Mouse (Mus musculus) left cerebral cortex, adult 18-20 months (tissue): Measurements from ENCODE around the gene Ifit3b. TPM values are rescaled to one million over a fixed set of nuclear protein-coding genes. Genes with fewer than 3 reads are reported as not detected.
"Not testable (repeated sequence)": the region's sequence is repeated elsewhere in the genome, so short reads cannot be mapped to it uniquely, and the experiment has no call there.

Source experiments
- DNase-seq, 2 experiments: peaks; one replicate each; pipeline ENCODE4 v3.0.0; 2021 to 2022; ENCODE audit warnings: low spot score in 2 of 2, mixed read lengths in 1 of 2
- total RNA-seq, 2 experiments: library from RNA; stranded (reverse); gene quantifications; 2 replicates each; pipeline ENCODE4 v1.2.3; 2021

The Ifit3b gene
- total RNA-seq, 2 experiments from 2014 or later: 3.8 to 3.9 TPM

DNA sequence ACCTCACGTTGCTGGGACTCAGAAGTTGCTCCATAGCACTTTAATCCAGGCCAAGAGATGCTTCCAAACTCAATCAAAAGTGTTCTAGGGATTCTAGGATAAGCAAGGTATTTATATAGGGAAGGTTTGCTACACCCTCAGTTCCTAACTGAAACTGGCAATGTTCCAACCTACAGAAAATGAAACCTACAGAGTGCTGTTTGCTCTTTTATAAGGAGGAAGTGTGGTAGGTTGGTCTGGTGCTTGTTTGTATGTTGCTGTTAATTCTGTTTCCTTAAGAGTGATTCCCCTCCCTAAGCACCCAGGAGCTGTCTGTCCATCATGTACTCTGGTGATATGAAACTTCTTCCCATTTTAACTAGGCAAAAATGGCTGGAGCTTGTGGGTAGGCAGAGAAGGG lies 5.9 kb upstream of the Ifit3b start, which contains the start of gene Ifit1bl1:
Ifit1bl1 (minus strand) TSS at position 69 of the 400 bp plus-strand sequence.
- DNase-seq: not testable (repeated sequence)

DNA sequence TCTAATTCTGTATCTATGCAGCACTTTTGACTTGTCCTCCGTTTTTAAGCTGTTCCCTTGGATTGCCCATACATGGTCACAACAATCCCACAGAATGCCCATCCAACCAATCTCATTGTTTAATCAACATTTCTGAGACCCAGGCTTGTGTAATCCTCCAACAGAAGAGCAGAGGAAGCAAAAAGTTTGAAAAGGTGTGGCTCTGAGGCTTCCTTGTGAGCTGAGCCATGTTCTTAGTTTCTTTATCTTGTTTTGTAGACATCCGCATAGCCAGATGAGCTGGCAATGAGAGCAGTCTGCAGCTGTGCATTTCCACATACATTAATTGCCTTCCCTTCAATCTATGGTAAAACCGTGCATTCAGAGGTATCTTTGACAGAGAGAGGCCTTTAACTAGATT lies 2.3 kb upstream of the Ifit3b start:
- no peak for DNase-seq

DNA sequence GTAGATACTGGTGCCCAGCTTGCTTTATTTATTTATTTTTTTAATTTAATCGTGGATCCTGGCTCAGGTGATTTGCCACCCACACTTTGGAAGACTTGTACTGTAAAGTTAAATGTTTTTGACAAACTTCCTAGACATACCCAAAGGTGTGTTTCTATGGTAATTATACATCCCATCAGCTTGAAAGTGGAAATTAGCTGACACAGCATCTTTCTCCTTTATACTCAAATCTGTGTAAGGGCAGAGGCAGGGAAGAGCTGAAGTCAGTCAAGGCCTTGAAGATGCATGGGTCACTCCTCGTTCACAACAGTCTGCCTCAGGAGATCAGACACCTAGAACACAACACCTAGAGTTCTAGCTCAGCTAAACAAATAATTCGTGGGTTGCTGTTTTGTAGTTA lies 2.3 kb downstream of the Ifit3b start:
- not testable (repeated sequence) for DNase-seq

DNA sequence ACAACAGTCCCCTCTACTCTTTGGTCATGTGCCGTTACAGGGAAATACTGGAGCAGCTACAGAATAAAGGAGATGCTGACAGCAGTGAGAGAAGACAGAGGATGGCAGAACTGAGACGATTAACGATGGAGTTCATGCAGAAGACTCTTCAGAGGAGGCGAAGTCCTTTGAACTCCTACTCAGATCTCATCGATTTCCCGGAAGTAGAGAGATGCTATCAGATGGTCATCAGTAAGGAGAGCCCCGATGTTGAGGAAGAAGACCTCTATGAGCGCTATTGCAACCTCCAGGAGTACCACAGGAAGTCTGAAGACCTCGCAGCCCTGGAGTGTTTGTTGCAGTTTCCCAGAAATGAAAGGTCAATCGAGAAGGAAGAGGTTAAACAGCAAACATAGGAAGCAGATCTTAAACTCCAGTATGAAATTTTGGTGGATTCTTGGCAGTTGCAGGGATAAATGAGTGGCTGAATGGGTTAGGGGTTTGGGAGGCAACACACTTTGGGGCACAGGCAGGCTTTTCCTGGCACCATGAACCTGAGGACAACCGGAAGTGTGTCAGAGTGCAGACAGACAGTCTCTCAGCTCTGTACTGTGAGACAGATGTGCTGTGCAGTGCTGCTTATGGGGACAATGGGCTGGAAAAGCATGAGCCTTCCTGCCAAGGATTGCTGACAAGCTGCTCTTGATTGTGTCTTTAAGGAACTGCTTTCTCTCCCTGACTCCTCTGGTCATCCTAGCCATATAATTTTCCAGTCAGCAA lies 4.7 kb downstream of the Ifit3b start:
- not testable (repeated sequence) for DNase-seq

DNA sequence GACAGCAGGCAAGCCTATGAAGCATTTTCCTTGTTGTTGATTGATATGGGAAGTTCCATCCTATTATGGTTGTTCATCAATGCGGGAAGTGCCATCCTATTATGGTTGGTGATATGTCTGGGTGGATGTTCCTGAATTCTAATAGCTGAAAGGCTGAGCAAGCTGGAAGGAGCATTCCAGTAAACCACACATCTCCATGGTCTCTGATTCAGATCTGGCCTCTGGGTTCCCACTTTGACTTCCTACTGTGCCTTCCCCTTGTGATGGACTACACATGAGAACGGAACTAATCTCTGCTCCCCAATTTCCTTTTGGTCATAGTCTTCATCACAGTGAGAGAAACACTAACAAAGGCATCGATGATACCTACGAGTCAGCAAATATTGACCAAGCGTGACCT lies 13.1 kb downstream of the Ifit3b start:
- no peak for DNase-seq

DNA sequence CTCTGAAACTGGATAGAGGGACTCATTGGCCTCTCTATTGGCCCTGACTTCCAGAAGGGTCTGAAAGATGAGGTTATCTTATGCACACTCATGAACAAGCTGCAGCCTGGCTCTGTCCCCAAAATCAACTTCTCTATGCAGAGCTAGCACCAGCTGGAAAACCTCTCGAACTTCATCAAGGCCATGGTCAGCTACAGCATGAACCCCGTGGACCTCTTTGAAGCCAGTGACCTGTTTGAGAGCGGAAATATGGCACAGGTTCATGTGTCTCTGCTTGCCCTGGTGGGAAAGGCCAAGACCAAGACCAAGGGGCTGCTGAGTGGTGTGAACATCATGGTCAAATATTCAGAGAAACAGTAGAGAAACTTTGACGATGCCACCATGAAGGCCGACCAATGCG lies 16.0 kb downstream of the Ifit3b start:
- no peak for DNase-seq

DNA sequence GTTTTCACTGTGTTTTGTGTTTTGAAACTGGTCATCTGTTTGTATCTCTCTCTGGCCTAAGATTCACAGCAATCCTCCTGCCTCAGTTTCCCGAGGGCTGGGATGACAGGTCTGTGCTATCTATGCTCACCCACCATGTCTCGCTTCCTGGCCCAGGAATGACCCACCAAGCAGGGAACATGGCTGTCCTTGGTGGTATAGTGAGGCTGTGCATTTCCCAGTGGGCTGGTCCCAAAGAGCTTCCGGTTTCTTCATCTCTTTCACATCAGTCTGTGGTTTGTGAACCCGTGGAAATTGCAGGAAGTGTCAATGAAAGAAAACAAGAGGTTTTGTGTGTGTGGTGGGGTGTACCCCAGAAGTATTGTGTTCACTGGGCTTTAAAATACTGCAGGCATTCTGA lies 16.9 kb downstream of the Ifit3b start:
- DNase-seq: no peak

DNA sequence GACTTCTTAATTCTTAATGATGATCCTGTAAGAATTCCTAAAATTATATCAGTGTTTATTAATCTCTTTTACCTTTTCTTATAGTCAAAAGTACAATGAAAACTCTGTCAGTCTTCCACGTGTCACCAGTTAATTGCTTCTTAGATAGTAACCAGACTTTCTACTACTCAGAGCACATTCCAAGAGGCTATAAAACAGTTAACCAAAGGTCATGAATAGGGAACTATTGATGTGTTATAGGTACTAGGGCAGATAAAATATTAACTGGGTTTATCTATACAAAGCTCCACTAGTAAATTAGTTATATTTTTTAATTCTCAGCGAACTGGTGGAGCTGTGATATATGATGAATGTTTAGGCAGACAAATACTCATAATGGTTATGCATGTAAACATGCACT lies 19.7 kb downstream of the Ifit3b start:
- no peak for DNase-seq

DNA sequence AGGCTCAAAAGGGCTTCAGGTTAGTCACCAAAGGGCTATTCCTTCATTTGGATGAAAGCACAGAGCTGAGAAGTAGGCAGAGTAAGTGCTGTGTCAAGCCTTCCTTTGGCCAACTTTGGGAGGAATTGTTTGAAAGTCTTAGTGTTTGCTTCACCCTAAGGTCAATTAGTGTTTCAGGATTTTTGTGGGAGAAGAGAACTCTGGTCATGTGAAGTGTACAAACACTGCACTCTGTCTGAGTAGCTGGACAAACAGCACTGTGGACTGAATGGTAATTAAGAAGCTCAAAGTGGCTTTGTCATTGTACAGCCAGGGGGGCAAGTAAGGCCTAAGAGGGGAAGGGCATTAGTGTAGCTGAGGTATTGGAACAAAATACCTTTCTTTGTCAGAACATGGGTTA lies 23.7 kb downstream of the Ifit3b start:
- DNase-seq: no peak

DNA sequence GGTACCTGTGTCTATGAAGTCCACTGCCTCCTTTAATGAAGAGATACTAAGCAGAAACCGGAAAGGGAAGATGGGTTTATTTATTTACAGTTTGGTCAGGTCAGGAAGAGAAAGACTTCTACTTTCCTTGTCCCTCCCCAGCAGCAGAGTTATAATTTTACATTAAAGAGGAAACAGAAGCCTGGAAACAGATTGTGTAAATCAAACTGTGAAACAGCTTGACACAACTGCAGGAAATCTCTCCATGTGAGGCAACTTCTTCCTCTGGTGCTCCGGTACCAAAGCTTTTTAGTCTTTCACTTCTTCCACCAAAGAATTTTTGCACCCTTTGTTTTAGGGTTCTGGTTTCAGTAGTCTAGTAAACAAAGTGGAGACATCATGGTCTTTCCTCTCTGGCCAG lies 25.7 kb downstream of the Ifit3b start:
- no peak for DNase-seq

DNA sequence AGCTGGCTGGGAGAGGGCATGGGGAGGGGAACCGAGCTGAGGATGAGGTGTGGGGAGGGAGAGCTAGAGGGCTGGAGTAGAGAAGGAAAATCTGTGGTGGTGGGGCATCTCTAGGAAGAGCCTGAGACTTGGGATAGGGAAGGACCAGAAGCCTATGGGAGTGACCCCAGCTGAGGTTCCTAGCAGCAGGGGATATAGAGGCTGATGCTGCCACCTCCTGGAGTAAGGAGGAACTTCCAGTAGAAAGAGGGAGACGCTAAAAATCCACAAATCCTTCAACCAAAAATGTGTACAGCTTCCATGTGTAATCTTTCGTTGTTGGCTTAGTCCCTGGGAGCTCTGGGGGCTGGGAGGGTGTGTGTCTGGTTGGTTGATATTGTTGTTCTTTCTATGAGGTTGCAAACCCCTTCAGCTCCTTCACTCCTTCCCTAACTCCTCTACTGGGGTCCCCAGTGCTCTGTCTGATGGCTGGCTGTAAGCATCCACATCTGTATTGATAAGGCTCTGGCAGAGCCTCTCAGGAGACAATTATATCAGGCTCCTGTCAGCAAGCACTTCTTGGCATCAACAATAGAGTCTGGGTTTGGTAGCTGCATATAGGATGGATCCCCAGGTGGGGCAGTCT lies 29.3 kb downstream of the Ifit3b start:
- peak; percentile 64 to 72 for DNase-seq

DNA sequence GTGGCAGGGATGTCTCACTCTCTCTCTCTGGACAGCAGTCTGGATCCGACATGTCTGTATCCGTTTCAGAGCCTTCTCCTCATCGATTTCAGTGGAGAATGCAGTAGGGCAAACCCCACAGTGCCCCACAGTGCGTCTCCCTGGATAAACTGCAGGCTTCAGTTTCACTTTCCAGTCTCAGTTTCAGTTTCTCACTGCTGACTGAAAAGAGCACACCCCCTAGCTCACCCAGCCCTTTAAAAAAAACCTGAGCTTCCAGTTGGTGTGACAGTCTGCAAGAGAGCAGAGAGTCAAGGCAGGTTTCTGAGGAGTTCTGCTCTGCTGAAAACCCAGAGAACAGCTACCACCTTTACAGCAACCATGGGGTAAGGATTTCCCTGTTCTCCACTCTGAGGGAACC lies 32.9 kb downstream of the Ifit3b start, which contains the start of the genes Ifit1bl2 and Ifit1:
Ifit1bl2 (minus strand) TSS at position 121 of the 400 bp plus-strand sequence.
Ifit1 (plus strand) TSS at position 249 of the 400 bp plus-strand sequence.
- no peak for DNase-seq

DNA sequence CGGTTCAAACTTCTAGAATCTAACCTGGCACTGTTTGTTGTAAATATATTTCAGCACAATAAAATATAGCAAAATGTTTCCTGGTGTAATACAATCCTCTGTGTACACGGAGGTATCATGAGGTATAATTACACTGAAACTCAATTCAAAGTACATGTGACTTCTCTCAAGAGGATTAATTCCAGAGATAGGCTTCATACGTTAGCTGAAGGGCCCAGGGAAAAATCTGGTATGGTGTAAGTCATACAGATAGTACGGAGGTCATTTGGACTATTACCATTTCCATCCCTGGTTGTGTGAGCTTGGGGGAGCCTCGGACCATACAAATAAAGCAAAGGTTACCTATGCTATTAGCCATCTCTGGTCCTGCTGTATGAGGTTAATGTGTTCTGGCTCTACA lies 34.8 kb downstream of the Ifit3b start:
- DNase-seq: no peak

DNA sequence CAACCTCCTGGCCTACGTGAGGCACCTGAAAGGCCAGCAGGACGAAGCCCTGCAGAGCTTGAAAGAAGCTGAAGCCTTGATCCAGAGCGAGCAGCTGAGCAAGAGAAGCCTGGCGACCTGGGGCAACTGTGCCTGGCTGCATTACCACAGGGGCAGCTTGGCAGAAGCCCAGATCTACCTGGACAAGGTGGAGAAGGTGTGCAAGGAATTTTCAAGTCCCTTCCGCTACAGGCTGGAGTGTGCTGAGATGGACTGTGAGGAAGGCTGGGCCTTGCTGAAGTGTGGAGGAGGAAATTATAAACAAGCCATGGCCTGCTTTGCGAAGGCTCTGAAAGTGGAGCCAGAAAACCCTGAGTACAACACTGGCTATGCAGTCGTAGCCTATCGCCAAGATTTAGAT lies 39.9 kb downstream of the Ifit3b start:
- not testable (repeated sequence) for DNase-seq

DNA sequence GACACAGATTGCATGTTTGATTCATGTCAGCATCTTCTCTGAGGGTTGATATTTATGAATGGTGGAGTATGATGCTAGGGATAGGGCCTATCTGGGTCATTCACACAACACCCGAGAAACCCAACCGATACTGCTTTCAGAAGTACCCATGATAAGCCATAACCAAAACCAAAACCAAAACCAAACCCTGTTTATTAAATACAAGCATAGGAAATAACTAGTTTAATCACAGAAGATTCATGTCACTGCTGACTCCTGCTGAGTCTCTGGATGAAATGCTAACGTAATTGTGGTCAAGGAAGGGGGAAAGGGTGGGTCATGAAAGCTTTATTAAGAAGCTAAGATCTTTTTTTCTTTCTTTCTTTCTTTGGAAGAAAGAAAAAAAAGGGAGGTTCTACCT lies 42.5 kb downstream of the Ifit3b start:
- DNase-seq: no peak

DNA sequence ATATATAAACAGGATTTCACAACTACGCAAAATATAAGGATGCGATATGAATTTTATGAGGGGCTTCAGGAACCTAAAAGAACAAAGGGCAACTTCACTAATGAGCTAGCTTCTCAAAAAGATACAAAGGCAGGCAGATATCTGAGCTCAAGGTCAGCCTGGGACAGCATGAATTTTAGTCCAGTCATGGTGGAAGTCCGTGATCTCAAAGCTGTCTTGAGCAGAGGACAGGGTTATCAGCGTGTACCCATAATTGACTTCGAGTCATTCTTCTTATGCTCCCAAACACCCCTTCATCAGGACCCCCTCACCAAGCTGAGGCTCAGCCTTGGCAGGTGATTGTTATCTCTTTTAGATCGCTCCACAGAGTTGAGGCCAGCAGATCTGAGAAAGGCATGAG lies 43.2 kb downstream of the Ifit3b start:
- no peak for DNase-seq

DNA sequence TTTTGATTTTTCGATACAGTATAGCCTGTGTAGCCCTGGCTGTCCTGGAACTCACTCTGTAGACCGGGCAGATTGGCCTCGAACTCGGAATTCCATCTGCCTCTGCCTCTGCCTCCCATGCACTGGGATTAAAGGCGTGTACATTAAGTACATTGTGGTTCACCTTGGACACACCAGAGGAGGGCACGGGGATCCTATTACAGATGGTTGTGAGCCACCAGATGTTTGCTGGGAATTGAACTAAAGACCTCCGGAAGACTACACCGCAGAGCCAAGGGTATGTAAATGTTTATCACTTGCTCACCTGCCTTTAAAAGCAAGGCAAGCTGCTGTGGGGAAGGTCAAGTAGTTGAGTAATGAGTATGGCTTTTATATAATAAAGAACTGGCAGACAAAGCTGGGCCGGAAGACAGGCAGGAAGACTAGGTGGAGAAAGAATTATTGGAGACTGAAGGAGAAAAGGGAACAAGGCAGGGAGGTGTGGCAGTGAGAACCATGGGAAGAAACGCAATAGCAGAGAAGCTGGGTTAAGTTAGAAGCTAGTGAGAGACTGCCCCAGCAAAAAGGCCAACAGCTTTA lies 47.5 kb downstream of the Ifit3b start:
- no peak for DNase-seq

DNA sequence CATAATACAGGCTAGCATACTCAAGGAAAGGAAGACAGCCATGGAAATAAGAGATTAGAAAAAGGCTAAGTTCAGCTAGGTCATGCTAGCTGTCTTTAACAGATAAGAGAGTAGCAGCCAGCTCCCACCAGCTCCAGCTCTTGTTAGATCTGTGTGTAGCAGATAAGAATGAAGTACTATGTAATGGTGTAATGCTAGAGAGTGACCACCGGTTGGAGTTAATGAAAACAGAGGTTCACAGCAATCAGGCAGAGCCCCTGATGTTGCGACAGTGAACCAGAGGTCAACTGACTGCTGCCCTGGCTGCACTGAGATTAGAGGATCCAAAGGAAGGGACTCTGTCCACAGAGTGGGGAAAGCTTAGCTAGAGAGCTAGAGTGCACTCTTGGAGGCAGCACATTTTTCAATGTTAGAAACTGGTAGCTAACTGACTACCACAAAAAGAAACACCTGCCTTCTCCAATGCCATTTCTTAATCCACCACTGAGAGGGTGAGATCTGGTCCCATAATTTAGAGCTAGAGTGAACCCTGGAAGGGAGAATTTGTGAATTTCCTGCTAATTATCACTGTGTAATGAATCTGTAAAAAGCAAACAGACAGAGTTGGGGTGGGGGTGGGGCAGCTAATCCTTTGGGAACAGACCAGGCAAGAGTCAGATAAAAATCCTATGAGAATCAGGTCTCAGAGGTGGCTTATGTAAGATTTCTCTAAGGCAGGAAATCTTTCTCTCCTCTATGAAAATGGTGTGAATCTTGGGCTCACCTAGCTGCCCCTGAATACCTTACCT lies 48.9 kb downstream of the Ifit3b start:
- no peak for DNase-seq

DNA sequence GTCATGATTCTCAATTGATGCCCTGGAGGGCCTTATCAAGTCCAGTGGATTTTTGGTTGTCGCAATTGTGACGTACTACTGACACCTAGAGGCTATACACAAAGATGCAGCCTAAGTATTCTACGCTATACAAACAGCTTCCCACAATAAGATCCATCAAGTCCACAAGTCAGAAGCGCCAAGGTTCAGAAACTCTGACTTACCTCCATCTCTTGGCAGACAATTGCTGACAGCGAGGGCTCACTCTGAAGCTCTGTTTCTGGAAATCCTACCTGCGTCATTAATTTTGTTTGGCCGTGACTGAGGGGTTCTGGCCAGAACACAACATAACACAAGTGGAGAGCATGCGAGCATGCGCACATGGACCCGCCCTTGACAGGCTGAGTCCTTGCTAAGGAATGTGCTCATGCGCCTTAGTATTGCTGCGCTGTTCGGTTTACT lies 54.3 kb downstream of the Ifit3b start:
- peak; percentile 11 to 44 for DNase-seq

DNA sequence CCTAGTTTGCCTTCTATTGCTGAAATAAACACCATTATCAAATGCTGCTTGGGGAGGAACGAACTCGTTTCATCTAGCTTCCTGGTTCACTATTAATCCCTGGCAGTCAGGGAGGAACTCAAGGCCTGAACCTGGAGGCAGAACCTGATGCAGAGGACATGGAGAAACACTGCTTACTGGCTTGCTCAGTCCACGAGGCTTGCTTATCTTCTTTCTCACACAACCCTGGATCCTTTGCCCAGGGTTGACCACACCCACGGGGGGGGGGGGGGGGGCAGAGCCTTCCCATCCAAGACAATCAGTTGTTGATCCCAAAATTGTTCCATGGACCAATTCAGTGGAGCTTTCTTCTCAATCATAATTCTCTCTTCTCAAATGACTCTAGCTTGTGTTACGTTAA lies 55.0 kb downstream of the Ifit3b start:
- DNase-seq: no peak
